Mouse (Mus musculus) layer of hippocampus, adult 9-11 months (tissue): ENCODE results near the gene Krt6b.
A peak's percentile ranks its signal among the peaks of the same experiment; 100 is the strongest.
"Not testable (repeated sequence)": the region's sequence is repeated elsewhere in the genome, so short reads cannot be mapped to it uniquely, and the experiment has no call there.

Source experiments
- DNase-seq: peaks from one replicate; pipeline ENCODE4 v3.0.0; 2022

Krt6b gene

GRCm38 (mm10) chr15:101680187-101680586 lies at the start of gene Krt6b:
Krt6b (minus strand) TSS chr15:101680287.
- DNase-seq, result no peak

DNA sequence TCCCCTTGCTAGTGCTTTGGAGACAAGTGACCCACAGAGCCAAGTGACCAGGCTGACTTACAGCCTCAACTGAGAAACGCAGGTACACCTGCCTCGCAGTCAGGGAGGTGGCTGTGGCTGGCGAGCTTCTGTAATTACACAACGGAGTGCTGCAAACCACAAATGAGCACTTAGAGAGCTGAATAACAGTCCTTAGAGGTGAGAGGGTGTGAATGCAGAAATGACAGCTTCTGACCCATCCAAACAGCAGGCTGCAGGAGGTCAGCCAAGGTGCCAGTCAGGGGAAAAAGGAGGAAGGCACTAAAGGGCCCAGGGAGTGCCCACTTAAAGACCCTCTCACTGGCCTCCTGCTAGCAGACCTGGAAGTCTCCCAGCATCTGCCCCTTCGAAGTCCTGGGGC lies 44.6 kb upstream of the Krt6b start:
- no peak for DNase-seq

GRCm38 (mm10) chr15:101715831-101716230 lies 35.7 kb upstream of the Krt6b start:
- no peak for DNase-seq

DNA sequence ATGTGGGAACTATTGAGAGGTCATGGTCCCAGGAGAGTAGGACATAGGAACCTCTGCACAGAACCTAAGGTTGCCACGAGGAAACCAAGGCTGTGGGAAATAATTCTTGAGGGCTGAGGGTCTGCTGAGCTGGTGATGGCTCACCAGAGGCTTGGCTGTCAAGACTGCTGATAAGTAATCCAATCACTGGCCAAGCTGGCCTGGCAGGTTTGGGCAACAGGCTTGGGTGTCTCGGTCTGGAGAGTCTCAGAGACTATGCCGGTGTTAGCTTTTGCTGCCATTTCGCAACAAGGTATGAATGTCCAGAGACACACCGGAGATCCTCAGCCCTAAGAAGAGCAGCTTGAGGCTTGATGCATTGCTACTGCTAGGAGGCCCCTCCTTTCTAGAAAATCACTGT lies 34.3 kb upstream of the Krt6b start:
- no peak for DNase-seq

DNA sequence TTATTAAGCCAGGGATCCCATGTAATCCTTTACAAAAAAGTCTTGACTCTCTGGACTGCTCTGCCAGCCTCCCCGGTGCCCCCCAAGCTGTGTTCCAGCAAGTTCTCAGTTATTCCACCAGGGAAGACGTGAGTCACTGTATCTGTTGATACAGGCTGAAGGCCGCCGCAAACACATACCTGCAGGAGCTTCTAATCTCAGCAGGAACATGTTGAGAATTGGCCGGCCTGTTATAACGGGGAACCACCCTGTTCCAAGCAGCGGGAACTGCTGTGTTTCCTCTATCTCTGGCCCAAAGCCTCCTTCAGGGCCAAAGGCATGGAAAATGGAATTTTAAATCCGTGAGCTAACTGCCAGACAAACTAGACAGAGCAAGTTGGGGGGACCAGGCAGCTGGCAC lies 33.6 kb upstream of the Krt6b start:
- no peak for DNase-seq

DNA sequence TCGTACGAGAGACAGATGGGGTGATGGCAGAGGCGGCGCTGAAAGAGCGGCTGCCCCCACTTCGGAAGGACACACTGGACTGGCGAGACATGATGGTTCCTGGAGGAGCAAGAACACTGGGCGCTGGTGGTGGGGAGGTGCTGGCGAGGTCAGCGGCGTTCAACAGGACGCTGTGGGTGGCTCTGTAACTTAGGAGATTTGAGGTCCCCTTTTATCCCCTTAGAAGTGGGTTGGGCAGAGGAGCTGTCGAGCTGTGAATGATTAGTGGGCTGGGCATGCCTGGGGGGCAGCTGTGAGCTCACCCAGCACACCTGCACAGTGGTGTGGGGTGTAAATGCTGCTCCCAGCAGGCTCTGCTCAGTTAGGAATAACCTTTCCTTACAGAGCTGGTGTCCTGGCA lies 32.6 kb upstream of the Krt6b start, which contains the start of gene Krt5:
Gene Krt5 (minus strand): TSS at position 179 of the 400 bp plus-strand sequence.
- no peak for DNase-seq

GRCm38 (mm10) chr15:101708683-101709082 lies 28.6 kb upstream of the Krt6b start:
- DNase-seq, result no peak

DNA sequence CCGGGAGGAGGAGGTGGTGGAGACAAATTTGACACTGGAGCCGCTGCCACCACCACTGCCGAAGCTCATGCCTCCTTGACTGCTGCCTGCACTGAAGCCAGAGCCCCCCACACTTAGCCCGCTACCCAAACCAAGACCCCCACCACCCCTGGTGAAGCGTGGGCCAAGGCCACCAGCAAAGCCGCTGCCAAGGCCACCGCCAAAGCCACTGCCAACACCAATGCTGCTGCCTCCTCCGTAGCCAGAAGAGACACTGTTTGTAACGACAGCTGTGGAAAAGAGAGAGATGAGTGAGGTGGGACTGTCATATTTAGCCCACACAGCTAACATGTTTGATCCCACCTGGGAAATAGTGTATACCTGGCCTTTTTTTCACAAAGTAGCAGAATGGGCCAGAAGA lies 27.4 kb upstream of the Krt6b start:
- no peak for DNase-seq

DNA sequence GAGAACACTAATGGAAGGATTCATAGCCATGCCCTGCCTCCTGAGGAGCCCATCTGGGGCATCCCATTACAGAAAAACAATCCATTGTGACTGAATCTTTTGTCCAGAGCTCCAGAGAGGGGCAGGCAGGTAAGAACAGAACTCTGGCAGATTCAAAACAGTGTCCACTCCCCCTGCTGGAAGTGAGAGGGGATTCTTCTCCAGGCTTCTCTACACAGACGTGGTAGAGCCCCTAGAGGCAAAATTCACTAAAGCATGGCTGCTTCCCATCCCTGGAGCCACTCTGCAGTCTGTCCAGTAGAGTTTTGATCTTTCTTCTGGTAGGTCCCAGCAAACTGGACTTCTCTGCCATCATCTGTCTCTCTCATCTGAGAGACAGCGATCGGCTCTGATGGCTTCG lies 24.0 kb upstream of the Krt6b start:
- peak; percentile 14 for DNase-seq

GRCm38 (mm10) chr15:101702380-101702779 lies 22.3 kb upstream of the Krt6b start:
- DNase-seq, result no peak

GRCm38 (mm10) chr15:101699866-101700265 lies 19.8 kb upstream of the Krt6b start:
- no peak for DNase-seq

DNA sequence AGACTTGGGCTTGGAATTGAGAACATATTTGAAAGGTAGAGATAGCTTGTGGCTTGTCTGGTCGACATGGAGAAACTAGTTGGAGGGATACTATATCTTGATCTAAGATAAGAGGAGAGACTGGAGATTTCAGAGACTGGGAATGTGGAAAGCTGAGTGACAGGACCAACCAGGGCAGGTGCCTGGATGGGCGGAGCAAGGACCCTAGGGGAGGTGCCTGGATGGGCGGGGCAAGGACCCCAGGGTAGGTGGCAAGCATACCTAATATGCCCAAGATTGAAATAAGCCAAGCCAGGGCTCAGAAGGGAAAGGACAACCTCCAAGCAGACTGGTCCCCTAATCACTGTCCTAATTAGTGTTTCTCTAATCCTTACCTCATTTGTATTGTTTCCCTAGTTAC lies 19.1 kb upstream of the Krt6b start:
- DNase-seq, result no peak

DNA sequence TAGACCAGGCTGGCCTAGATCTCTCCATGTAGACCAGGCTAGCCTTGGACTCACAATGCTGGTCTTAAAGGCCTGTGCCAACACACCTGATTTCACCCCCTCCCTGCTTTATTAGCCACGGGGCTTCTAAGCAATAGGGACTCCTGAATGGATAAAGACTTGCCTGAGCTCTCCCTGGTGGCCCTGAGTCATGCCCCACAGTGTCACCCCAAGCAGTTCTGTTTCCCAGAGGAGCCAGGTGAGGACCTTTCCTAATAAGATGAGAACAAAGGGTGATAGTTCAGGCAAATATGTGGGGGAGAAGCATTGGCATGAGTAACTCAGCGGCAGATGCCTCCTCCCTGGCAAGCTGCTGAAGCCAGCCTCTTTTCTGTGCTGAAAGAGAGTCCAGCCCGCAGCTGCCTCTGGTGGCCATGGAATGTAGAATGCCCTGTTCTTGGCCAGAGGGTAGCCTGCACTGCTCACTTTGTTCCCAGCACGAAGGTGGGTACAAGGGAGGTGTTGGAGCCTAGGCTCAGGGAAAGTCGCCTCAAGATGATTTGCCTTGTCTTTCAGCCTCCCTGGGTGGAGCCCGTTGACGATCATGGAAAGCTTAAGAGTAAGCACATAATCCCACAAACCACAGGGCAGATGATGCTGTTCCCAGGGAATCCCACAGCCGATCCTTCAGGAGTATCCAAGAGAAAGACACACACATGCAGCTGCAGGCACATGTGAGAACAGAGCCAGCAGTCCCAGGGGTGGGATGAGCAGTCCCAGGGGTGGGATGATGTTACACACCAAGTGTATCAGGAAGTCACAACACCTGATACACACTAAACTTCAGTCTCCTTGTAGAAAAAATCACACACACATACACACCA lies 17.5 kb upstream of the Krt6b start:
- no peak for DNase-seq

- no peak for DNase-seq
Observed at GRCm38 (mm10) chr15:101694207-101694606, 14.1 kb upstream of the Krt6b start, which contains the start of gene Krt6a. Krt6a (minus strand) TSS chr15:101694307.

DNA sequence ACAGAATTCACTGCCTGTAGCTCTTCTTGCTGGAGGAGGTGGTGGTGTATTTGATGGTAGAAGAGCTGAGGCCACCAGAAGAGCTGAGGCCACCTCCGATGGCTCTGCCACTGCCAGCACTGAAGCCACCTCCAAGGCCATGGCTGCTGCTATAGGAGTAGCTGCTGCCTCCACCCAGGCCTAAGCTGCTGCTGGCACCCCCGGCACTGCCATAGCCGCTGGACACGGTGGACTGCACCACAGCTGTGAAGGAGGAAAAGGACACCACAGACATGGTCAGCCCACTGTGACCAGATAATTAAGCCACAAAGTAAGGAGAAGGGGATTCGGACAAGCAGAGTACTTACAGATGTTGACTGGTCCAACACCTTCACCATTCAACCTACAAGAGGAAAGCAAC lies 10.4 kb upstream of the Krt6b start:
- not testable (repeated sequence) for DNase-seq

DNA sequence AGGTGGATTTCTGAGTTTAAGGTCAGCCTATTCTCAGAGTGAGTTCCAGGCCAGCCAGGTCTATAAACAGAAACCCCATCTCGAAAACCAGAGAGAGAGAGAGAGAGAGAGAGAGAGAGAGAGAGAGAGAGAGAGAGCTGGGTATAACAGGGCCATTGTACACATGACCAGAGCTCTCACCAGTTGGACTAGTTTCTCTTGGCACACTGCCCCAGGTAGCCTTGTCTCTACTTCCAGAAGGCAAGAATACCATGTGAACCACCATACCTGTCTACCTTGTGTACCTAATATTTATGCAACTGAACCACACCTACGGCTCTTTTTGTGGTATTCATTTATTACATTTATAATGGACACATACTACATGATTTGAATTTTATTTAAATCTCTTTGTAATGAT lies 8.1 kb upstream of the Krt6b start:
- DNase-seq, result no peak

DNA sequence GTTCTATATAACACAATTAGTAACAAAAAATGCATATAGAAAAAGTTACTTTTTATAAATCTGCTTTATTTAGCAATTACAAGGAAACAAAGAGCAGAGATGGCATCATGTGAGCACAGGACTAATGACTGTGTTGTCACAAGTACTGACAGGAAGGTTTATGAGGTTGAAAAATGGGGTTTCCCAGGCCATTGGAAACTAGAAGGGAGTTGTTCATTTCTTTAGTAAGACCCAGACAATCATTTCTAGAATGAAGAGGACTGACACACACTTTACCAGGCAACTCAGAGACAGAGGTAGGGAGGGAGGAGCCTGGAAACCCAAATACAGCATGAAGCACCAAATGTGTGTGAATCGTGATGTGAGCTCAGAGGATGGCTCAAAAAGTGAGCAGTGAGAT lies 4.1 kb downstream of the Krt6b start:
- DNase-seq, result no peak

DNA sequence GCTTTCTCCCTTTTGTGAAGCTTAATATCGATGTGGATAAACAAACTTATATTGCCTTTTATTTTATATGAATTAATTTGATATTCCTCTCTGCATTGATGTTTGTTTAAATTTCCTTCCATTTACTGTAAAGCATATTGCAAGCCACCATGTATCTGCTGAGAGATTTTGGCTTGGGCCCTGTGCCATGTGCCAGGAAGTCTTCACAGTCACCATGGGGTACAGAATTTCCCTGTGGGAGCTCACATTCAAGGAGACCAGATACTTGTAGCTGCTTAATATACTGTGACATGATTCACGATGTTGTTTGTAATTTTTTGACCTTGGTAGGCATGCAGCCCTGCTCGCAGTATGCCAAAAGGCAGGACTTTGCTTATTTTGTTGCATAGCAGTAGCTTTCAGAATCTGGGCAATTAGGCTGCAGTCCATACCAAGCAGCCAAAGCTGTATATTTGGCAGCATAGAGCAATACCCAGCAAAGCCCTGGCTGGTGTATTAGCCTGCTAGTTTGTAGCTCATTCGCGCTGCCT lies 27.3 kb downstream of the Krt6b start:
- no peak for DNase-seq

GRCm38 (mm10) chr15:101647280-101647679 lies 32.8 kb downstream of the Krt6b start, which contains the start of gene Gm5478:
Gm5478 (minus strand) TSS chr15:101647380.
- DNase-seq, result no peak

- no peak for DNase-seq
Observed at GRCm38 (mm10) chr15:101627884-101628283, 52.2 kb downstream of the Krt6b start, which contains the start of gene Gm5414. Gm5414 (minus strand) TSS chr15:101628188.
